Mouse (Mus musculus) thymus, postnatal 25 days (tissue): ENCODE results near the gene Stra6.

Source experiments
- DNase-seq: peaks from one replicate; pipeline ENCODE4 v3.0.0; 2022

Stra6 gene

DNA sequence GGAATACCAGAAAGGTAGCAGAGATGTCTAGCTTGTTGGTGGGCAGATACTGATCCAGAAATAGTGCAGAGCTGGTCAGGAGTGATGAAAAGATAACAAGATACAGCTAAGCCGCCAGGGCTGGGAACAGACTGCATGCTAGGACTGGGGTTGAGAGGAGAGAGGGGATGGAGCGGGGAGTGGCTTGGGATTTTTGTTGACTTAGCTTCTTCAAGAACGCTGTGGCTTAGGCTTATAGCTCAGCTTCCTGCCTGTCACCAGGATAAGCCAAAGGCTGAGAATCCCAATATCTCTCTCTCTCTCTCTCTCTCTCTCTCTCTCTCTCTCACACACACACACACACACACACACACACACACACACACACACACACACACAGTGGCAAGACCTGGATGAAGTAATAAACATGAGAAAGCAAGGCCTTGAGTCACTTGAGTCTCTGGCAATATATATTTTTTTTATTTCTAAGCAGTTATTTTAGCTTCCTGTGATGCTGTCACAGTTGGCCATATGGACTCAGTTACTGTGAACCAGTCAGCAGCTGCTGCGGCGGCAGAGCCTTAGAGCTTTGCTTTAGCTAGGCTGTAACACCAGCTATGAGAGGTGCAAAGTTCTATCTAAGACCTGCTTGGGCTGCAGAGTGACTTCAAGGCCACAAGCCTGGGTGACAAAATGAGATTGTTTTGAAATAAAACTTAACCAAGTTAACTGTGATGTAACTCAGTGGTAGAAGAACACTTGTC is 112.3 kb downstream of the Stra6 start:
- no peak for DNase-seq

DNA sequence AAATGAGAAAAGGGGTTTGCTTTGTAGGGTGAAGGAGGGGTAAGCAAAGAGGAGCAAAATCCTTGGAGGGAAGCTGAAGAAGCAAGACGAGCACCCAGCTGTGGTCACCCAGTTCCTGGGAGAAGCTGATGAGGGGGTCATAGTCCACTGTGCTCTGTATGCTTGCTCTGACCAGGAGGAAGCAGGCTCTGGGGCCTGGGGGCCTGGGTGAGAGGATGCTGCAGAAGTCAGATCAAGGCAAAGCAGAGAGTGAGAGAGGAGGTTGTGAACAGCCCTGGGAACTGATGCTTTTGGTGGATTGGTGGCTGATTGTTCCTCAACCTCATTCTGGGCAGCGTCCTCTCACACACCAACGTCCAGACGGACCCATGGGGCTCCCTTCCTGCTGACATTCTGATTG is 113.6 kb downstream of the Stra6 start:
- DNase-seq = no peak

DNA sequence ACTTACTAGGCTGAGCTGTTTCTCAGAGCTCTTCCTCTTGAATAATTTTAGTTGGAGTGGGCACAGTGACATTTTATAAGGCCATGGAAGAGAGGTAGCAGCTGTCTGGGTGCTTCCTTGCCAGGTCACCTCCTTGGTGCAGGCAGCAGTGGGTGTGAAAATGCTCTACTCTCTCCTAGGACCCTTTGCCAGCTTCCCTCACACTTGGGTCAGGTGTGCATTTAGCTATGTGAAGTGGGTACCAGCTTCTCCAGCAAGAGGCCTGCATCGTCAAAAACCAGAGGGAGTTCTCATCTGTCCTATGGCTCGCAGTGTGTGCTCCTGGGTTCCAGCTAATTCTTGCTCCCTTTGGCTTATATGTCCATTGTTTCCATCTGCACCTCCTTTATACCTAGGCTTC is 115.8 kb downstream of the Stra6 start:
- DNase-seq = no peak

DNA sequence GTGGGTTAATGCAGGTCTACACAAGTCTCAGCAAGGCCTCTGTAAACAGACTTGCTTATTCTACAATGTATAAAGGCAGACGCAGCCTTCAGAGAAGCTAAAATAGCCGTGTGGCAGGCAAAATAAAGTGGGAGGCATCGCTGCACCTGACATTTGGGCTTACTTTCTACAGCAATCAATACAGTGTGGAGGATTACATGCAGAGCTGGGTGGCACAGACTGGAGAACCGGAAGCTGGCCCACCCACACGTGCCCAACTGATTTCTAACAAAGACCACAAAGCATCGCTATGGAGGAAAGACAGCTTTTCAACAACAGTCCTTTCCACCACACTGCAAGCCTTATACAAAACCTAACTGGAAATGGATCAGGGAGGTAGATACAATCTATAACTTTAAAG is 120.9 kb downstream of the Stra6 start:
- DNase-seq = peak; percentile 13

DNA sequence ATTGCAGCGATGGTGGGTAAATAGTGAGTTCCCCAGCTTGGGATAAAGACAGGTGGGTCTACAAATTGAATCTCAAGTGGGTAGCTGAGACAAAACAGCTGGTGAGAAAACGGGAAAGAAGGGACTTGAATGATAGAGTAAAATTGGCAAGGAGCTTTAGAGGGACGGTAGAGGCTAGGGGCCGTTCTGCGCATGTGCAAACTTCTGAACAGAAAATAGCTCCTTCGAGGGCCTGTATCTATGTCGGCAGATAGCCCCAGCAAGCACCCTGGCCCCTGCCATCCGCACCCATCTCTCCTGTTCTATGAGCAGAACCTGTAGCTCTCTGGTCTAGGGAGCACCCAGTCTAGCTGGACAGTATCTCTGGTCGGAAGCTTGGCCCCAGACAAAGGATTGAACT is 130.6 kb downstream of the Stra6 start:
- DNase-seq = no peak

DNA sequence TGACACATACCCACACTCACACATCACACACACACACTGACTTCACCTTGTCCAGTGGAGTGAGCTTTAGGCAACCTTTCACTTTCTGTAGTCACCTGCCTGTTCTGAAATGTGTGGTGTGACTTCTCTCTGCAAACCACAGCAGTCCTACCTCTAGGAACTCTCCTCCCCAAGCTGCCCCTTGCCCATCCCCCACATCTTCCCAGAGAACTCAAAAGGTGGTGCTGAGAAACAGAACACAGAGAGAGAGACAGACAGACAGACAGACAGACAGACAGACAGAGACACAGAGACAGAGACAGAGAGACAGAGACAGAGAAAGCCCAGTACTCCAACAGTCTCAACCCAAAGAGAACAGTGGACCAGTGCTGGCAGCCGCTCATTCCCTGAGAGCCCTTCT is 132.1 kb downstream of the Stra6 start:
- DNase-seq = no peak

DNA sequence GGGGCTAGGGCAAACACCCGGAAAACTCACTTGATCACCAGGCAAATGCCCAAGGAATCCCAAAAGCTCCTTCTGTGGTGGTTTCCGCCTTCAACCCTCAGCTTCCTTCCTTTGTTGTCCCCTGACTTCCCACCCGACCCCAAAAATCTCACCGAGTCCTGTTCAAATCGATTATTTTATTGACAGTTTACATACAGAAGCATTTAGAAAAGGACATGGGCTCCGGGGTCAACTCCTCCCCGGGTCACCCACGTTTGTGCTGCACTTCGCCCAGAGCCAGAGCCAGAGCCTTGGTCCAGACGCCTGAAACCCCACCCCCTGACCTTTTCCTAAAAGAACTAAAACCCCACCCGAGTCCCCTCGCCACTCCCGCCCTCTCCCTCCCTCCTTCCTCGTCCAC is 132.6 kb downstream of the Stra6 start:
- no peak for DNase-seq

DNA sequence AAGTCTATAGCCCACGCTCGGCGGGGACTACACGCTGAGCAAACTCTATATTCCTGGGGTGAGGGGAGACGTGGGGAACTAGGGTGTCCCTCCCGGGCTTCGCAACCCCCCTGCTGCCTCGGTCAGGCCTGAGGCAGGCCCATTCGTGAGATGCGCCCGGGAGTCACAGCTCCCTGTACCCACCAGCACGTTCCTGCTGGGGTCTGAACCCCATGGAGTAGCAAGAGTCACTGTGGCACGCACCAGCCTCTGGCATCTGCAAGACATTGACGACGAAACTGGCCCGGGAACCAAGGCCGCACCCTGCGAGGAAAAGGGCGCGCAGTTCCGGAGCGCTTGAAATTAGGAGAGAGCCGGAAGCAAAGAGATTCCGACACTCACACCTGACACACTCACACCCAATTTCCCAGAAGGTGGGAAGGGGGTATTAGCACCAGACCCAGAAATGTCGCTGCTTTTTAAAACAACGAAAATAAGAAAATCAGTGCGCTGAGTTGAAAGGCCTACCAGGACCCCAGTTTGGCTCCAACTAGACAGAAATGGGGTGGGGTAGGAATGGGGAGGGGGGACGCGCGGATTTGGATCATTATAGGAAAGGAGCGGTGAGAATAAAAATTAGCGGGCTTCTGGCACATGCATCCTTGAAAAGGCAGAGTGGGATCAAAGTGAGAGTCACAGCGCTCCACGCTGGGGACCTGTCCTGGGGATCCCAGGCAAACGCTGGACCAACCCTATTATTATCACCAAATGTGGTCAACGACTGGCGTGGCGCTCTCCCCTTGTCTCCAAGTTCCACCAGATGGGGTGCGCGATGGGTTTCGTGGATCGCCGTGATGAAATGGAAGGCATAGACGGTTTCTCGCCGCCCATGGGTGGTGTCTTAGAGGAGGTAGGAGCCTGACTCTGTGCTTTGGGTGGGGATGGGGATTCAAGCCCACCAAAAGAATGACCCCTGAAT is 133.3 kb downstream of the Stra6 start:
- no peak for DNase-seq

DNA sequence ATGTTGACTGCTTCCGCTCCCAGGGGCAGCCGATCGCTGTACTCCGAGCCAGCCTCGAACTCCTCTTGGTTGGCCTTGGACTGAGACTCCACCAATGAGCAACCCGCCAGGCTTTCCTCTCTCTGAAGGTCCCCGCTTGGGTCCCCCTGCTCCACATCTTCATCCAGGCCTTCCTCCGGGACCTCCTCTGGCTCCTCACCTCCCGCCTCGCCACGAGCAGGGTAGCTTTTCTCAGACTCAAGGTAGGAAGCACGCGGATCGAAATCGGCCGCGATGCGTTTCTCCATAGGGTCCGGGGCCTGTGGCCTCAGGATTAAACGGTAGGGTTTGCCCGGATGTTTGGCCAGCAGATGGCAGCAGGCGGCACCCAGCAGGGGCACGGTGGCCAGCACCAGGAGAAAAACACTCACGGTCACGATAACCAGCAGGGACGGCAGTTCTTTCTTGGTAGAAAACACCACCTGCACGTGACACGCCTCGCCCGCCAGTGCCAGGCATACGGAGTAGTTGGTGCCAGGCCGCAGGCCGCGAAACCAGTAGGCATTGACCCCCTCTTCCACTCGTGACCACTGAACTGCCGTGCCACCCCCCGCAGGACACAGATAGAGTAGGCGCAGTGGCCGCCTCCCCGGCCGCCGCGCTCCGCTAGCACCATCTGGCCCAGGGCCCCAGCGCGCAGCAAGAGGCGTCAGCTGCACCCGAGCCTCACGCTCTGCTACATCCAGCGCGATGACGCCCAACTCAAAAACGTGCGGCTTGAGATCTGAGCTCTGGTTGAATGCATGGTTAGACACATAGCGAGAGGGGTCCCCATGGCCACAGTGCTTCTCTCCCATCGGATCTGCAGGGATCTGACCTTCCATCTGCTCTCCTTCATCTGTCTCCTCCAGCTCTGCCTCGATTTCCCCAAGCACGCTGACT is 134.5 kb downstream of the Stra6 start:
- DNase-seq = peak; percentile 36

DNA sequence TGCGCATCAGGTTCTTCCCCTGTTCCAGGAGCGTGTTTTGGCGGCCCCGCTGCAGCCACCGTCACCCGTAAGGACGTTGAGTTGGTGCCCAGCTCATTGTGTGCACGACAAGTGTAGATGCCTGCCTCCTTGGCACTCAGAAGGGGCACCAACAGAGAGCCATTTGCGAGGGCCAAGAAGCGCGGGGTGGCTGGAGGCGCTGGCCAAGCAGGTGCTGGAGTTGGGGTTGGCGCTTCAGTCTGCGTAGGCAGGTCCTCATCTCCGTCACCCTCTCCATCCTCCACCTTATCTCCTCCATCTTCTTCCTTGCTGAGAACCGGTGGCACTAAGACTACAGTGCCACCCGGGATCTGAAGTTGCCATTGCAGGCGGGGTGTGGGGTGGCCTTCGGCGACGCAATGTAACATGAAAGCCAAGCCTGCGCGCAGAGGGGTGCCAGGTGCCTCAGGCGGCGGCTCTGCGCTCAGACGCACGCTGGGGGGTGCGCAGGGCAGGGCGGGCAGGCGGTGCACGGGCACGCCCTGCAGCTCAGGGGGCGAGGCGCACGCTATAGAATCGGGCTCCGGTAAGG is 135.3 kb downstream of the Stra6 start:
- DNase-seq = peak; percentile 33

DNA sequence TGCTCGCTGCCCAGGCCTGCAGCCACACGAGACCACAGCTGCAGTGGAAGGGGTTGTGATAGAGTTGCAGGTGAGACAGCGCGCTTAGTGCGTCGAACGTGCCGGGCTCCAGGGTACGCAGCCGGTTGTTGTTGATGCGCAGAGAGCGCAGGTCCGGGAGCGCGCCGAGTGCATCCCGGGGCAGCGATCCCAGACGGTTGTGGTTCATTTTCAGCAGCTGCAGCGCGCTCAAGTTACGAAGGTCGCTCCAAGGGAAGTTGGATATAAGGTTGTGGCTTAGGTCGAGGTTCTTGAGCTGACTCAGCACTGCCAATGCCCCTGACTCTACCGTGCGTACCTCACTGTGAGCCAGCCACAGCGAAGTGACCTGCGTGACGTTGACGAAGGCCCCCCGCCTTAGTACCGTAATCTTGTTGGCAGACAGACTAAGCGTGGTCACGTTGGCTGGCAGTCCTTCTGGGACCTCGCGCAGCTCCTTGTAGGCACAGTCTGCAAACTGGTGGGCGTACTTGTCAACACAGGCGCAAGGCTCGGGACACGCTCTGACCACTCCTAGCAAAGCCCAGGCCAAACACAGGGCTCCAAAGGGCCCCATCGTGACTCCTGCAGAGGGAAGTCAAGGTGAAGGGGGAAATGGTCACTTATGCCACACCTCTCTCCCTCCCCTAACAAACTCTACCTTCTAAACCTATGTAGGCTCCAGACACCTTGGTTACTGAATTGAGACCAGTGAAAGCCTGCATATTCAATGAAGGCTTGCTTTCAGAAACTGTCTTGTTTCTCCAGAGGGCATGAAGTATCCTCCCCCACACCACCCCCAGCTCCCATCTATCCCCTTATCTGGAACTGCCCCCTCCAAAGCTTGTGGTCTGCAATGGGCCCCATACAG is 136.0 kb downstream of the Stra6 start:
- DNase-seq = no peak

DNA sequence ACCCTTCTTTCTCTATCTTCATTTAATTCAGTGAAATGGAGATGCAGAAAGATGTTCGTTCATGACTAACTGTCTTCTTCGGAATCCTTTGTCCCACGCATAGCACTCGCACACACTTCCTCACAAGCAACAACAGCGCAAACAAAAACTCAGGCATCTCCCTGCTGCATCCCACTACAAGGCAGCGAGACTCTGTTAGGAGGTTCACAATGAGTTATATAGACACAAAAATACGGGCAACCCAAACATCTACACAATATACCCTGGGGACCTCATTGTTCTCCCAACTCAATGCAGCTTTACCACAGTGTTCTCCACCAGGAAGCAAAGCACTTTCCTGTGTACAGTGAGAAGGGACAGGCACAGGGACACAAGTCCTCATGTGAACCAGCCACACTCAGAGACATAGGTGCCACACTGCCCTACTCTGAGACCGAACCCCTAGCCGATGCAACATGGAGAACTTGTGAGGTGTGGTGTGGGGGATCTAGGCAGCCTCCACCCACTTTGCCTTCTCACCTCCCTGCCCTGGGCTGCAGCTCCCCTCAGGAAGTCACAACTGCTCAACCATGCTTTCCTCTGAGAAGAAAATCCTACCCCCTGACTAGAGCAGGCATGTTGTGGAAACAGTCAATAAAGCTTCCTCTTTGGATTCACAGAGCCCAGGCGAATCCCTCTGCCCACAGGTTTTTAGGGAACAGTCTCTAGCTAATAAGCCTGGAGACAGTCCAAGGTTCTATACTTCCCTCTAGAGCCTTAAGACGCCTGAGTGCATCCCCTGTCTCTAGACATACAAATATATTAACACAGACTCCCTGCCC is 136.9 kb downstream of the Stra6 start:
- no peak for DNase-seq

DNA sequence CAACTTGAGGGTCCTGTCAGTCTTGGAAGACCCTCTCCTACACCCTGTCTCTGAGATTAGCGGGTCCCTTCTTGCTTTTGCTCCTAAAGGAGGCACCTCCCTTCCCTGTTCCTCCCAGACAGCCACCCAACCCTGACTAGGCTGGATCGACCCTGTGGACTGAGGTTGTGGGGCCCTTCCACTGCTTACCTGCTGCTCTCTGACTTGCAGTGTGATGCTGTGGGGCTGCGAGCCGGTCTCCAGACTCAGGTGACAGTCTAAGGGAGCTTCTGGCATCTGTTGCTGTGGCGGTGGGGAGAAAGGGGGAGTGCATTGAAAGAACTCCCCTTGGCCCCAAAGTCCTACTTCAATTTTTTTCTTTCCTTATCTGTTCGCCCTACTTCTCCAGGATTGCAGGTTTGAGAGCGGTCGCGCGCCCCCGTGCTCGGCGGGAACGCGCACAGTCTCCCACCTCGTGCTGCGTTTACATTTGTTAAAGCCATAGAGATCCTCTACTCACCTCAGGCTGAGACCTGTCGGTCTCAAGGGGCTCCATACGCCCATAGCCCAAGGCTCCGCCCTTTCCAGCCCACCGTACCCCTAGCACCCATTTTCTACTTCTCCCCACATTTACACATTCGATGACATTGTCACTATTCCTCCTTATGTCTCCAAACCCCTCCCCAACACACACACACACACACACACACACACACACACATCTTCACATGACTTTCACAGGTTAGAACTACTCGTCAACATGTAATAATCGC is 137.7 kb downstream of the Stra6 start:
- no peak for DNase-seq

DNA sequence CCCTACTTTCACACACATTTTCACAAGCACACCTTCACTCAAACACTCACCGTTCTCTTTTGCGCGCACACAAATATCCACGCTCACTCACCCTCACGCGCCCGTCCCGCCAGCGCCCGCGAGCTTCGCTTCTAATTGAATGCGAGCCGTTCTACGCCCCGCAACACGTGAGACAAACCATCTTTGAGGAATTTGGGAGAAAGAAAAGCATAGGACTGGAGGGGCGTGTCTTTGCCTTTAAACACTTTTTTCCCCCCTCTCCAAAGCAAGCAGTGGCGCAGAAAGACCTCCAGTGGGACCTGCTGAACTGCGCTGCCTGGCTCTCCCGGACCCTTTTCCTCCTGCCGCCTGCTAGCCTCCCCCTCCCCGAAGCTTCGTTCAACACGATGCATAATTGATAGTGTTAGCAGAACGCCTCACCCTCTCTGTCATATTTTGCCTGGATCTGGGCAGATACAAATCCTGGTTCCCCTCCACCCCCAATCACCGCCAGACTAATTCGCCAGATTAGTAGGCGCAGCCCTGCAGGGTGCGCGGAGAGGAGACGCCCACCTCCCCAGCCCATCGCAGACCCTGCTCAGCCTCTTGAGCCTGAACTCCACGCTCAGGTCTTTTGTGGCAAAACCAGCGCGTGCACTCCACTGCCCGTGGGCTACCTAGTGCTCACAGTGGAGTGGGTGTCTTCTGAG is 138.4 kb downstream of the Stra6 start:
- no peak for DNase-seq

DNA sequence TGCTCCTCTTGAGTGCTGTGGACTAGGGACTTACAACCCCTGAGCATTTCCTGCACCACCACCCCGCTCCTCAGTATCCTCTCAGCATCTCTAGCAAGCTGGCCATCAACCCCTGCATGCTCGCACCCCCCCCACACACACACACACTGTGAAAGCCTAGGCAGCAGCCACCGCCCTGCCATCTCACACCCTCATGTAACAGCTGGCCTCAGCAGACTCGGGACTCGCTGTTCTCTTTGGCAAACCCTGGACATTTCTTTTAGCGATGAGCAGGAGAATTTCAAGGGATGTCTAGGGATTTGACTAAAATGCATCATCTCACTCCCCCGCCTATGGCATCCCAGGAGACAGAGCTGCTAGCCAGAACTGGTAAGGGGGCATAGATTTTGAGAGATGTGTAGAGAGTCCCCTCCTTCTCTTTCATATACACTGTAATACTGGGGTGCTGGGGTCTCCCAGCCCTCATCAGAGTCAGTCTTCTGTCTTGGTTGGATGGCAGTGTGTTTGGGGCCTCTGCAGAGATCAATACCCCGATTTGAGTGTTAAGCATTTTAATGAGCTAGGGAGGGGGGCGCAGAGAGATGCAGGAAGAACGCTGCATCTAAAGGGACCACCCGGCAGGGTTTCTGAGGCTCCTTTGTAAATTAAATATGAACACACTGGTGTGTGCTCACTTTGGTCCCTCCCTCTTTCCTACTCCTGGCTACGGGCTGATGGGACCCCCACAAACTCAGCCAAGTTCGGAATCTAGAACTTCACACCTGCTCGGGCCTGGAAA is 139.3 kb downstream of the Stra6 start:
- DNase-seq = no peak
